Mouse (Mus musculus): ENCODE data around the gene S100a14. TPM values are rescaled to one million over a fixed set of nuclear protein-coding genes. Genes with fewer than 3 reads are reported as not detected.

S100a14 gene
- polyA plus RNA-seq (2015; fragmentation: Nextera tagmentation; extraction: Ambion mirVana): 0.09 TPM in 1 of 2 replicates, not detected in the other

DNA sequence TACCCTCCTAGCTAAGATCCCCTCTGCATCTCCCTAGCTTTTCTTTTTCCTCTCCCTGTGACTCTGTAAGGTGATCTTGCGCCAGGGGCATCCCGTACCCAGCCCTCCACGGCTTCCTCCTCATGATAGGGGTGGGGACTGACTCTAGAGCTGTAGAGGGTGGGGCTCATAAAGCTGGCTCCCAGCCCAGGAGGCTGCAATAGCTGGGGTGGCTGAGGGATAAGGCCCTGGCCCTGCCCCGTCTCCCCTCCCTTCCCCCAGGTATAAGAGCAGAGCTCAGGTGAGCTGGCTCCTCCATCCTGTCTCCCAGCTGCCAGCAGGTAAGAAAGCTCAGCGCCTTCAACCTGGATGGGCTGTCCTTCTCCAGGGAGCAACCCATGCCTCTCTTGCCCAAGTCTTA lies at the start of gene S100a14:
Gene S100a14, plus strand, starts transcription at position 277 of the 400 bp plus-strand sequence.
- H3K27ac ChIP-seq (ENCODE audit: low read length): no peak within 1 kb of the TSS
- peak; percentile 56; the same call in 1 of the 2 replicates for ATAC-seq (ENCODE audit: low read depth)
- no peak within 1 kb of the TSS for H3K9ac ChIP-seq (ENCODE audit: low read depth, low read length)
- H3K4me3 ChIP-seq (ENCODE audit: low read depth, low read length): no peak within 1 kb of the TSS
- H3K9me3 ChIP-seq (replicated peaks; ENCODE audit: control insufficient read depth, low read length): no peaks in the 10 kb centered on the region
- WGBS (ENCODE audit: insufficient replicate concordance): 39% methylated on average over 5 of the region's 5 CpGs
- no peaks in the 10 kb centered on the region; the same call in 1 of the 2 replicates for H3K4me1 ChIP-seq (ENCODE audit: control insufficient read depth, low read depth, low read length)
- no peak within 1 kb of the TSS for H3K4me2 ChIP-seq (ENCODE audit: low read depth, low read length)
- H3K27me3 ChIP-seq (ENCODE audit: control insufficient read depth, insufficient read depth, low read depth, low read length): no peaks in the 10 kb centered on the region; the same call in 1 of the 2 replicates
- no peaks in the 10 kb centered on the region for H3K36me3 ChIP-seq (ENCODE audit: control insufficient read depth, insufficient read depth)

DNA sequence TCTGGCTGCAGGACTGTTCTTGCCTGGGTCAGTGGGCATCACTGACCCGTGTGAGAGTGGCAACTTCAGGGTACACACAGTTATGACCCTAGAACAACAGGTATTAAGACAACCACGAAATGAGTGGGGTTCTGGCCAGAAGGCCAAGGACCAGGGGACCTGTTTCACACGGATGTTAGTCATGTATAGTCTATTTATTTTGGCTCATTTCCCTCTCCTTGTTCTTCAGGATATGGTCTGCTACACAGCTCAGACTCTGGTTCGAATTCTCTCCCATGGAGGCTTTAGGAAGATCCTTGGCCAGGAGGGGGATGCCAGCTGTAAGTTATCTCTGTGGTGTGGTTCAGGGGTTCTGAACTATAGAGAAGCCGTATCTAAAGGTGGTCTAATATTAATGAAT lies 39.7 kb upstream of the S100a14 start:
- Histone ChIP-seq H3K27ac (ENCODE audit: low read length) (no peak overlapping the region), H3K9me3 (replicated peaks; ENCODE audit: control insufficient read depth, low read length) (no peaks in the 10 kb centered on the region), H3K4me2 (ENCODE audit: low read depth, low read length) (no peak overlapping the region), H3K36me3 (ENCODE audit: control insufficient read depth, insufficient read depth) (peaks cover 49% of the 10 kb centered on the region), H3K9ac (ENCODE audit: low read depth, low read length) (no peak overlapping the region), H3K27me3 (ENCODE audit: control insufficient read depth, insufficient read depth, low read depth, low read length) (no peaks in the 10 kb centered on the region), H3K4me1 (ENCODE audit: control insufficient read depth, low read depth, low read length) (peaks cover 10% of the 10 kb centered on the region), H3K4me3 (ENCODE audit: low read depth, low read length) (no peak overlapping the region)
- no peak for ATAC-seq (ENCODE audit: low read depth)
- 70% methylated on average over 5 of the region's 5 CpGs for WGBS (ENCODE audit: insufficient replicate concordance)

DNA sequence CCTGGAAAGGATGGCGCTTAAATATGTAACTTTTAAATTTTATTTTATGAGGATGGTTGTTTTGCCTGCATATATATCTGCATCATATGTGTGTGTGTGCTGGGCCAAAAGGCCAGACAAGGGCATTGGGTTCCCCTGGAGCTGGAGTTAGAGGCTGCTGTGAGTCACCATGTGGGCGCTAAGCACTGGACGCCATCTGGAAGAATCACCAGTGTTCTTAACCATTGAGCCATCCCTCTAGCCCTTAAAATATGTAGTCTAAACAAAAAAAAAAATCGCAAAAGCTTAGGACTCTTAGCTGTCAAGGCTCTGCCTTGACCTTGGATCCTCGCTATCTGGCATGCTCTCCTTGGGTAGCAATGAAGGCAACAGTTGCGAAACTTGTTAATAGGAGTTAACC lies 38.1 kb upstream of the S100a14 start:
- Histone ChIP-seq H3K4me3 (ENCODE audit: low read depth, low read length) (no peak overlapping the region), H3K4me2 (ENCODE audit: low read depth, low read length) (no peak overlapping the region), H3K36me3 (ENCODE audit: control insufficient read depth, insufficient read depth) (peaks cover 35% of the 10 kb centered on the region), H3K27me3 (ENCODE audit: control insufficient read depth, insufficient read depth, low read depth, low read length) (no peaks in the 10 kb centered on the region), H3K9ac (ENCODE audit: low read depth, low read length) (no peak overlapping the region), H3K27ac (ENCODE audit: low read length) (no peak overlapping the region), H3K4me1 (ENCODE audit: control insufficient read depth, low read depth, low read length) (peaks cover 10% of the 10 kb centered on the region), H3K9me3 (replicated peaks; ENCODE audit: control insufficient read depth, low read length) (no peaks in the 10 kb centered on the region)
- 84% methylated on average over 6 of the region's 6 CpGs for WGBS (ENCODE audit: insufficient replicate concordance)
- no peak for ATAC-seq (ENCODE audit: low read depth)

- peak within 1 kb of the TSS; percentile 79 for H3K27ac ChIP-seq (ENCODE audit: low read length)
- peak within 1 kb of the TSS; percentile 89 for H3K9ac ChIP-seq (ENCODE audit: low read depth, low read length)
- no peaks in the 10 kb centered on the region for H3K9me3 ChIP-seq (replicated peaks; ENCODE audit: control insufficient read depth, low read length)
- peak; percentile 99 for ATAC-seq (ENCODE audit: low read depth)
- peak within 1 kb of the TSS; percentile 69 for H3K4me2 ChIP-seq (ENCODE audit: low read depth, low read length)
- under 1% methylated on average over 37 of the region's 37 CpGs for WGBS (ENCODE audit: insufficient replicate concordance)
- H3K27me3 ChIP-seq (ENCODE audit: control insufficient read depth, insufficient read depth, low read depth, low read length): no peaks in the 10 kb centered on the region
- H3K4me3 ChIP-seq (ENCODE audit: low read depth, low read length): peak within 1 kb of the TSS; percentile 96
- peaks cover 24% of the 10 kb centered on the region for H3K36me3 ChIP-seq (ENCODE audit: control insufficient read depth, insufficient read depth)
- peaks cover 10% of the 10 kb centered on the region for H3K4me1 ChIP-seq (ENCODE audit: control insufficient read depth, low read depth, low read length)
Measured at GRCm38 (mm10) chr3:90490696-90491256, 35.9 kb upstream of the S100a14 start, which contains the start of gene Snapin. TSS of gene Snapin (minus strand) at chr3:90491033.

DNA sequence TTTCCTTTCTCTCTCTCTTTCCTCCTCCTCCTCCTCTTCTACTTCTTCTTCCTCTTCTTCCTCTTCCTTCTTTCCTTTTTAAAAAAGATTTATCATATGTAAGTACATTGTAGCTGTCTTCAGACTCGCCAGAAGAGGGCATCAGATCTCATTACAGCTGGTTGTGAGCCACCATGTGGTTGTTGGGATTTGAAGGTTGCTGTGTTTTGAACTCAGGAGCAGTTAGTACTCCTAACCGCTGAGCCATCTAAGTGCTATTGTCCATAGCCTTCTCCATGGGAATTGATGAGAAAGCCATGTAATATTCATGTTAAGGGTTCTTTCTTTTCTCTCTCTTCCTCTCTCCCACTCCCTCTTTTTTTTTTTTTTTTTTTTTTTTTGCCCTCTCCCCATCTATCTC lies 35.3 kb upstream of the S100a14 start:
- H3K4me2 ChIP-seq (ENCODE audit: low read depth, low read length): peak overlapping the region; percentile 45
- H3K36me3 ChIP-seq (ENCODE audit: control insufficient read depth, insufficient read depth): peaks cover 24% of the 10 kb centered on the region
- peak; percentile 7; the same call in 1 of the 2 replicates for ATAC-seq (ENCODE audit: low read depth)
- no peaks in the 10 kb centered on the region for H3K9me3 ChIP-seq (replicated peaks; ENCODE audit: control insufficient read depth, low read length)
- no peak overlapping the region for H3K9ac ChIP-seq (ENCODE audit: low read depth, low read length)
- no peak overlapping the region for H3K4me3 ChIP-seq (ENCODE audit: low read depth, low read length)
- H3K4me1 ChIP-seq (ENCODE audit: control insufficient read depth, low read depth, low read length): peaks cover 10% of the 10 kb centered on the region
- no peaks in the 10 kb centered on the region for H3K27me3 ChIP-seq (ENCODE audit: control insufficient read depth, insufficient read depth, low read depth, low read length)
- 38% methylated on average over 2 of the region's 2 CpGs for WGBS (ENCODE audit: insufficient replicate concordance)
- no peak overlapping the region for H3K27ac ChIP-seq (ENCODE audit: low read length)

- no peak for ATAC-seq (ENCODE audit: low read depth)
Measured at GRCm38 (mm10) chr3:90493831-90494540, 32.7 kb upstream of the S100a14 start.

DNA sequence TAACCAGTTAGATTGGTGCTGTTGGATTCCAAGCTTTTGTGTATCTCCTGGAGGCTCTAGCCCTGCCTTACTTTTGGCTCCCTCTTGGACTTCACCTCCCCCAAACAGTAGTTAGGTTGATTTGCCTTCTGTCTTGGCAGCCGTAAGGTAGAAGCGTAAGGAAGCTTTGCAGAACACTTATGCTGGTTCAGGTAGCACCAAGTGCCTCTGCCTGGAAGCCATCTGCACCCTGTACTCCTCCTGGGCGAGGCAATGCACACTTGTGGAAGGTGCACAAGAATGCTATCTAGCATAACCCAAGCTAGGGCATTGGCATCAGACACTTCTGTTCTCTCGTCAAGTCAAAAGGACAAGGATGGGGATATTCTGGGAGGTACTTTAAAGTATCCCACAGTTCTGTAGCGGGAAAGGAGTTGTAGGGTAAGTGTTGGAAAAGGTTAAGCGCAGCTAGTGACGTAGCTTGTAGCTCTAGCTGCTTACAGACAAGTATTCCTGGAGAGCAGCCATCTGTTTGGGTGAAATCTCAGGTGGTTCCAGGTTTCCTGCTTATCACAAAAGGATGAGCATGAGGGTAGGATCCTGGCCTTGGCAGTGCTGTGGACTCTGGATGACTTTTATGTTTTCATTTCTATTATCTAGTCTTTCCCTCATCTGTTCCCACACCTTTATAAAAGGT lies 30.7 kb upstream of the S100a14 start:
- Histone ChIP-seq H3K4me2 (ENCODE audit: low read depth, low read length) (no peak overlapping the region), H3K9ac (ENCODE audit: low read depth, low read length) (no peak overlapping the region)

More at GRCm38 (mm10) chr3:90493831-90494540, 32.7 kb upstream of the S100a14 start:
- Histone ChIP-seq H3K27me3 (ENCODE audit: control insufficient read depth, insufficient read depth, low read depth, low read length) (no peaks in the 10 kb centered on the region), H3K36me3 (ENCODE audit: control insufficient read depth, insufficient read depth) (peaks cover 33% of the 10 kb centered on the region), H3K27ac (ENCODE audit: low read length) (no peak overlapping the region), H3K9me3 (replicated peaks; ENCODE audit: control insufficient read depth, low read length) (no peaks in the 10 kb centered on the region), H3K9ac (ENCODE audit: low read depth, low read length) (no peak overlapping the region), H3K4me1 (ENCODE audit: control insufficient read depth, low read depth, low read length) (peaks cover 10% of the 10 kb centered on the region), H3K4me3 (ENCODE audit: low read depth, low read length) (no peak overlapping the region), H3K4me2 (ENCODE audit: low read depth, low read length) (no peak overlapping the region)
- 60% methylated on average over 4 of the region's 4 CpGs for WGBS (ENCODE audit: insufficient replicate concordance)

DNA sequence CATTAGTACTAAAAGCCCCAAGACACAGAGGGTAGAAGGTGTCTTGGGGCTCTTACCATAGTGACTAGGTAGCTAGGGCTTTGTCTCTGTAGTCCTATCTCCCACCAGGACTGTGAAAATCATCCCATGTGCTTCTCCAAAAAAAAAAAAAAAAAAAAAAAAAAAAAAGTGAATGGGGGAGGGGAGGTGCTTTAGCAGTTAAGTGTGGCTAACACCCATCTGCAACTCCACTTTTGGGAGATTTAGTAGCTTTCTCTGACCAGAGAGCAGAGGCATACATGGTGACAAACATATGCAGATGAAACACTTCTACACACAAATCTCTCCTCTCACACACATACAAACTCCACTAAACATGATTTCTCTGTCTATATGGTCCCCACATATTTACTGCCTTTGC lies 29.1 kb upstream of the S100a14 start:
- Histone ChIP-seq H3K9me3 (replicated peaks; ENCODE audit: control insufficient read depth, low read length) (no peaks in the 10 kb centered on the region), H3K9ac (ENCODE audit: low read depth, low read length) (no peak overlapping the region), H3K4me1 (ENCODE audit: control insufficient read depth, low read depth, low read length) (no peaks in the 10 kb centered on the region), H3K27ac (ENCODE audit: low read length) (no peak overlapping the region), H3K27me3 (ENCODE audit: control insufficient read depth, insufficient read depth, low read depth, low read length) (no peaks in the 10 kb centered on the region), H3K4me2 (ENCODE audit: low read depth, low read length) (no peak overlapping the region), H3K36me3 (ENCODE audit: control insufficient read depth, insufficient read depth) (peaks cover 57% of the 10 kb centered on the region), H3K4me3 (ENCODE audit: low read depth, low read length) (no peak overlapping the region)
- ATAC-seq (ENCODE audit: low read depth): no peak

More for the DNA sequence above, 30.7 kb upstream of the S100a14 start:
- Histone ChIP-seq H3K4me1 (ENCODE audit: control insufficient read depth, low read depth, low read length) (peaks cover 2% of the 10 kb centered on the region; the same call in 1 of the 2 replicates), H3K27ac (ENCODE audit: low read length) (no peak overlapping the region), H3K27me3 (ENCODE audit: control insufficient read depth, insufficient read depth, low read depth, low read length) (no peaks in the 10 kb centered on the region), H3K36me3 (ENCODE audit: control insufficient read depth, insufficient read depth) (peaks cover 41% of the 10 kb centered on the region), H3K9me3 (replicated peaks; ENCODE audit: control insufficient read depth, low read length) (no peaks in the 10 kb centered on the region), H3K4me3 (ENCODE audit: low read depth, low read length) (no peak overlapping the region)
- WGBS (ENCODE audit: insufficient replicate concordance): 88% methylated on average over 7 of the region's 7 CpGs
- no peak for ATAC-seq (ENCODE audit: low read depth)

- no peaks in the 10 kb centered on the region for H3K9me3 ChIP-seq (replicated peaks; ENCODE audit: control insufficient read depth, low read length)
- no peak overlapping the region for H3K4me3 ChIP-seq (ENCODE audit: low read depth, low read length)
- peaks cover 10% of the 10 kb centered on the region for H3K4me1 ChIP-seq (ENCODE audit: control insufficient read depth, low read depth, low read length)
- H3K9ac ChIP-seq (ENCODE audit: low read depth, low read length): no peak overlapping the region
- H3K27me3 ChIP-seq (ENCODE audit: control insufficient read depth, insufficient read depth, low read depth, low read length): no peaks in the 10 kb centered on the region
- H3K27ac ChIP-seq (ENCODE audit: low read length): no peak overlapping the region
- no peak for ATAC-seq (ENCODE audit: low read depth)
- no peak overlapping the region for H3K4me2 ChIP-seq (ENCODE audit: low read depth, low read length)
- WGBS (ENCODE audit: insufficient replicate concordance): 85% methylated on average over 4 of the region's 4 CpGs
- H3K36me3 ChIP-seq (ENCODE audit: control insufficient read depth, insufficient read depth): peaks cover 76% of the 10 kb centered on the region
Measured at GRCm38 (mm10) chr3:90503444-90503843, 23.2 kb upstream of the S100a14 start.
